Mouse (Mus musculus): ENCODE data around the gene Syt17.

DNA sequence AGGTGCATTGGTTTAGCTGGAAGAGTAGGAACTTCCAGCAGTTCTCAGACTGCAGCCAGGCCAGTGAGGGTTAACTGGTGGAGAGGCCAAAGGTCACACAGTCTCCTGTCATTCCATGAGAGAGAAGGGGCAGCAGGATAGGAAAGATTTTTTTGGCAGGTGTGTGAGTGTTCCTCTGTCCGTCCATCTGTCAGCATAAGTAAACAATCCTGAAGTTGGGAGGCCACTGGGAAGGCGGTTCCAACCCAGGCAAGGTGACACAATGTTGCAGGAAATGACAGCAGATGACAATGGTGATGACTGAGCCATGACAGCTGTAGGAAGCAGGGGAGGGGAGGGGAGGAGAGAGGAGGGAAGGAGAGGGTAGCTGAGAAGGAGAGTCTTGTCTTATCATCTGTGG, 4.9 kb upstream of the Syt17 start:
- no peak for TF ChIP-seq CTCF (IDR thresholded peaks at IDR 0.05; ENCODE audit: borderline replicate concordance, extremely low read depth, insufficient read depth, insufficient read length)
- TF ChIP-seq POLR2A (IDR thresholded peaks at IDR 0.05; ENCODE audit: borderline replicate concordance, extremely low read depth, insufficient read depth, insufficient read length, poor library complexity, severe bottlenecking): no peak

Data from brain, embryonic 14.5 days (tissue).